Mouse (Mus musculus): ENCODE data around the gene Gtf2ird2. TPM values are rescaled to one million over a fixed set of nuclear protein-coding genes. Genes with fewer than 3 reads are reported as not detected.

The Gtf2ird2 gene
- polyA plus RNA-seq, 1 experiment from 2014 or later: 7.1 TPM

- Histone ChIP-seq H3K9ac (ENCODE audit: low read length) (no peak overlapping the region), H3K4me3 (replicated peaks; ENCODE audit: low read length) (no peak overlapping the region), H3K27ac (ENCODE audit: low read length) (no peak overlapping the region), H3K4me1 (ENCODE audit: control insufficient read depth, insufficient read depth, low read length) (no peaks in the 10 kb centered on the region), H3K9me3 (replicated peaks; ENCODE audit: control insufficient read depth, low read length) (no peaks in the 10 kb centered on the region), H3K27me3 (ENCODE audit: control insufficient read depth, insufficient read depth, low read length) (no peaks in the 10 kb centered on the region), H3K4me2 (ENCODE audit: low read depth, low read length) (no peak overlapping the region), H3K36me3 (ENCODE audit: control insufficient read depth, insufficient read depth, low read length) (peaks cover 55% of the 10 kb centered on the region)
- no peak for ATAC-seq (ENCODE audit: insufficient read depth, low FRiP score)
- WGBS: 92% methylated on average over 9 of the region's 9 CpGs
Observed at GRCm38 (mm10) chr5:134260001-134260636, 76.3 kb downstream of the Gtf2ird2 start.

GRCm38 (mm10) chr5:134265890-134266289 is 82.1 kb downstream of the Gtf2ird2 start:
- ATAC-seq (ENCODE audit: insufficient read depth, low FRiP score): no peak
- 77% methylated on average over 2 of the region's 2 CpGs for WGBS
- Histone ChIP-seq H3K9ac (ENCODE audit: low read length) (no peak overlapping the region), H3K4me1 (ENCODE audit: control insufficient read depth, insufficient read depth, low read length) (no peaks in the 10 kb centered on the region), H3K36me3 (ENCODE audit: control insufficient read depth, insufficient read depth, low read length) (peaks cover 41% of the 10 kb centered on the region), H3K27ac (ENCODE audit: low read length) (no peak overlapping the region), H3K4me2 (ENCODE audit: low read depth, low read length) (no peak overlapping the region), H3K9me3 (replicated peaks; ENCODE audit: control insufficient read depth, low read length) (no peaks in the 10 kb centered on the region), H3K27me3 (ENCODE audit: control insufficient read depth, insufficient read depth, low read length) (no peaks in the 10 kb centered on the region), H3K4me3 (replicated peaks; ENCODE audit: low read length) (no peak overlapping the region)

GRCm38 (mm10) chr5:134266404-134266803 is 82.6 kb downstream of the Gtf2ird2 start:
- no peak overlapping the region for H3K4me3 ChIP-seq (replicated peaks; ENCODE audit: low read length)
- no peak overlapping the region for H3K4me2 ChIP-seq (ENCODE audit: low read depth, low read length)
- ATAC-seq (ENCODE audit: insufficient read depth, low FRiP score): no peak
- H3K9ac ChIP-seq (ENCODE audit: low read length): no peak overlapping the region
- H3K27me3 ChIP-seq (ENCODE audit: control insufficient read depth, insufficient read depth, low read length): no peaks in the 10 kb centered on the region
- no peak overlapping the region for H3K27ac ChIP-seq (ENCODE audit: low read length)
- H3K4me1 ChIP-seq (ENCODE audit: control insufficient read depth, insufficient read depth, low read length): no peaks in the 10 kb centered on the region
- WGBS: 79% methylated on average over 18 of the region's 18 CpGs
- H3K36me3 ChIP-seq (ENCODE audit: control insufficient read depth, insufficient read depth, low read length): peaks cover 38% of the 10 kb centered on the region
- no peaks in the 10 kb centered on the region for H3K9me3 ChIP-seq (replicated peaks; ENCODE audit: control insufficient read depth, low read length)

- no peaks in the 10 kb centered on the region for H3K4me1 ChIP-seq (ENCODE audit: control insufficient read depth, insufficient read depth, low read length)
- ATAC-seq (ENCODE audit: insufficient read depth, low FRiP score): no peak
- no peak overlapping the region for H3K27ac ChIP-seq (ENCODE audit: low read length)
- WGBS: 95% methylated on average over 8 of the region's 8 CpGs
- H3K9ac ChIP-seq (ENCODE audit: low read length): no peak overlapping the region
- peaks cover 42% of the 10 kb centered on the region for H3K36me3 ChIP-seq (ENCODE audit: control insufficient read depth, insufficient read depth, low read length)
- no peaks in the 10 kb centered on the region for H3K9me3 ChIP-seq (replicated peaks; ENCODE audit: control insufficient read depth, low read length)
- no peaks in the 10 kb centered on the region for H3K27me3 ChIP-seq (ENCODE audit: control insufficient read depth, insufficient read depth, low read length)
- H3K4me3 ChIP-seq (replicated peaks; ENCODE audit: low read length): no peak overlapping the region
- H3K4me2 ChIP-seq (ENCODE audit: low read depth, low read length): no peak overlapping the region
Observed at GRCm38 (mm10) chr5:134268751-134269150, 84.9 kb downstream of the Gtf2ird2 start.

GRCm38 (mm10) chr5:134269751-134270150 is 85.9 kb downstream of the Gtf2ird2 start:
- 84% methylated on average over 5 of the region's 5 CpGs for WGBS
- ATAC-seq (ENCODE audit: insufficient read depth, low FRiP score): no peak
- H3K27me3 ChIP-seq (ENCODE audit: control insufficient read depth, insufficient read depth, low read length): no peaks in the 10 kb centered on the region
- H3K27ac ChIP-seq (ENCODE audit: low read length): no peak overlapping the region
- H3K4me3 ChIP-seq (replicated peaks; ENCODE audit: low read length): no peak overlapping the region
- H3K36me3 ChIP-seq (ENCODE audit: control insufficient read depth, insufficient read depth, low read length): peaks cover 47% of the 10 kb centered on the region
- H3K9me3 ChIP-seq (replicated peaks; ENCODE audit: control insufficient read depth, low read length): no peaks in the 10 kb centered on the region
- H3K9ac ChIP-seq (ENCODE audit: low read length): no peak overlapping the region
- no peaks in the 10 kb centered on the region for H3K4me1 ChIP-seq (ENCODE audit: control insufficient read depth, insufficient read depth, low read length)
- no peak overlapping the region for H3K4me2 ChIP-seq (ENCODE audit: low read depth, low read length)

- ATAC-seq (ENCODE audit: insufficient read depth, low FRiP score): no peak
- 82% methylated on average over 4 of the region's 4 CpGs for WGBS
Observed at GRCm38 (mm10) chr5:134270566-134270965, 86.7 kb downstream of the Gtf2ird2 start.

GRCm38 (mm10) chr5:134271421-134271820 is 87.6 kb downstream of the Gtf2ird2 start:
- H3K27ac ChIP-seq (ENCODE audit: low read length): no peak overlapping the region
- no peak overlapping the region for H3K4me3 ChIP-seq (replicated peaks; ENCODE audit: low read length)
- peaks cover 46% of the 10 kb centered on the region for H3K36me3 ChIP-seq (ENCODE audit: control insufficient read depth, insufficient read depth, low read length)
- no peaks in the 10 kb centered on the region for H3K4me1 ChIP-seq (ENCODE audit: control insufficient read depth, insufficient read depth, low read length)
- 83% methylated on average over 11 of the region's 11 CpGs for WGBS
- no peak for ATAC-seq (ENCODE audit: insufficient read depth, low FRiP score)
- H3K4me2 ChIP-seq (ENCODE audit: low read depth, low read length): no peak overlapping the region
- H3K9me3 ChIP-seq (replicated peaks; ENCODE audit: control insufficient read depth, low read length): no peaks in the 10 kb centered on the region
- H3K27me3 ChIP-seq (ENCODE audit: control insufficient read depth, insufficient read depth, low read length): no peaks in the 10 kb centered on the region
- no peak overlapping the region for H3K9ac ChIP-seq (ENCODE audit: low read length)

More at GRCm38 (mm10) chr5:134270566-134270965, 86.7 kb downstream of the Gtf2ird2 start:
- Histone ChIP-seq H3K4me3 (replicated peaks; ENCODE audit: low read length) (no peak overlapping the region), H3K27me3 (ENCODE audit: control insufficient read depth, insufficient read depth, low read length) (no peaks in the 10 kb centered on the region), H3K9me3 (replicated peaks; ENCODE audit: control insufficient read depth, low read length) (no peaks in the 10 kb centered on the region), H3K9ac (ENCODE audit: low read length) (no peak overlapping the region), H3K4me2 (ENCODE audit: low read depth, low read length) (no peak overlapping the region), H3K36me3 (ENCODE audit: control insufficient read depth, insufficient read depth, low read length) (peaks cover 49% of the 10 kb centered on the region), H3K4me1 (ENCODE audit: control insufficient read depth, insufficient read depth, low read length) (no peaks in the 10 kb centered on the region), H3K27ac (ENCODE audit: low read length) (no peak overlapping the region)

- Histone ChIP-seq H3K4me2 (ENCODE audit: low read depth, low read length) (no peak overlapping the region), H3K36me3 (ENCODE audit: control insufficient read depth, insufficient read depth, low read length) (peaks cover 41% of the 10 kb centered on the region), H3K4me3 (replicated peaks; ENCODE audit: low read length) (no peak overlapping the region), H3K9ac (ENCODE audit: low read length) (no peak overlapping the region), H3K27me3 (ENCODE audit: control insufficient read depth, insufficient read depth, low read length) (no peaks in the 10 kb centered on the region), H3K9me3 (replicated peaks; ENCODE audit: control insufficient read depth, low read length) (no peaks in the 10 kb centered on the region), H3K27ac (ENCODE audit: low read length) (no peak overlapping the region), H3K4me1 (ENCODE audit: control insufficient read depth, insufficient read depth, low read length) (no peaks in the 10 kb centered on the region)
- ATAC-seq (ENCODE audit: insufficient read depth, low FRiP score): no peak
- WGBS: 80% methylated on average over 11 of the region's 11 CpGs
Observed at GRCm38 (mm10) chr5:134272761-134273160, 88.9 kb downstream of the Gtf2ird2 start.

GRCm38 (mm10) chr5:134273761-134274160 is 89.9 kb downstream of the Gtf2ird2 start:
- no peak overlapping the region for H3K4me2 ChIP-seq (ENCODE audit: low read depth, low read length)
- H3K9ac ChIP-seq (ENCODE audit: low read length): no peak overlapping the region
- no peak overlapping the region for H3K27ac ChIP-seq (ENCODE audit: low read length)
- no peaks in the 10 kb centered on the region for H3K4me1 ChIP-seq (ENCODE audit: control insufficient read depth, insufficient read depth, low read length)
- H3K27me3 ChIP-seq (ENCODE audit: control insufficient read depth, insufficient read depth, low read length): no peaks in the 10 kb centered on the region
- no peak overlapping the region for H3K4me3 ChIP-seq (replicated peaks; ENCODE audit: low read length)
- no peak for ATAC-seq (ENCODE audit: insufficient read depth, low FRiP score)
- H3K36me3 ChIP-seq (ENCODE audit: control insufficient read depth, insufficient read depth, low read length): peaks cover 44% of the 10 kb centered on the region
- 83% methylated on average over 8 of the region's 8 CpGs for WGBS
- no peaks in the 10 kb centered on the region for H3K9me3 ChIP-seq (replicated peaks; ENCODE audit: control insufficient read depth, low read length)

Measured in stomach, embryonic 16.5 days (tissue).